Mouse (Mus musculus) midbrain, embryonic 11.5 days (tissue): ENCODE results near the gene Gbf1. TPM values are rescaled to one million over a fixed set of nuclear protein-coding genes. Genes with fewer than 3 reads are reported as not detected.
A peak's percentile ranks its signal among the peaks of the same experiment; 100 is the strongest.
"Not testable (repeated sequence)": the region's sequence is repeated elsewhere in the genome, so short reads cannot be mapped to it uniquely, and the experiment has no call there.

ENCODE experiments used
- ATAC-seq: fragments of 200-750 bp; cut with Nextera tagmentation; 2 replicates; pipeline ENCODE4 v1.8.0; 2017; ENCODE audit warnings: moderate TSS enrichment, moderate library complexity; ENCODE audit not compliant: low FRiP score
- DNase-seq: peaks from one replicate; pipeline ENCODE4 v3.0.0; 2015; ENCODE audit warnings: low spot score; ENCODE audit errors: missing footprints
- H3K27ac ChIP-seq: fragments of 300-500 bp; sonication (generic); 2 replicates; pipeline ENCODE4 v1.5.1; 2014; ENCODE audit warnings: low read depth, low read length
- H3K27me3 ChIP-seq: fragments of 300-500 bp; sonication (generic); 2 replicates; pipeline ENCODE4 v1.6.1; 2014; ENCODE audit warnings: mild to moderate bottlenecking, low read length, moderate library complexity, mixed read lengths; ENCODE audit not compliant: control insufficient read depth, insufficient read depth
- H3K36me3 ChIP-seq: fragments of 300-500 bp; sonication (generic); 2 replicates; pipeline ENCODE4 v1.6.1; 2014; ENCODE audit warnings: mild to moderate bottlenecking, low read length, moderate library complexity, mixed read lengths; ENCODE audit not compliant: control insufficient read depth, insufficient read depth
- H3K4me1 ChIP-seq: fragments of 300-500 bp; sonication (generic); 2 replicates; pipeline ENCODE4 v1.6.1; 2014; ENCODE audit warnings: low read length; ENCODE audit not compliant: control insufficient read depth, insufficient read depth
- H3K4me2 ChIP-seq: fragments of 300-500 bp; sonication (generic); 2 replicates; pipeline ENCODE4 v1.6.1; 2014; ENCODE audit warnings: mild to moderate bottlenecking, moderate library complexity
- H3K4me3 ChIP-seq: fragments of 300-500 bp; sonication (generic); 2 replicates; pipeline ENCODE4 v1.5.1; 2014; ENCODE audit warnings: low read depth, low read length
- H3K9ac ChIP-seq: fragments of 300-500 bp; sonication (generic); 2 replicates; pipeline ENCODE4 v1.6.1; 2014; ENCODE audit warnings: low read length
- H3K9me3 ChIP-seq: fragments of 300-500 bp; sonication (generic); 2 replicates; pipeline ENCODE4 v1.6.1; 2016; ENCODE audit warnings: low read length; ENCODE audit not compliant: control insufficient read depth
- WGBS: fragments of 180-500 bp; shearing (Covaris S2); extraction: QIAGEN DNeasy Blood & Tissue Kit; methylation state at CpG from one replicate; pipeline ENCODE4 v1.1.7; 2014; 5-methylcytosine and 5-hydroxymethylcytosine counted together
- polyA plus RNA-seq: library from polyadenylated mRNA; unstranded; fragments of >200 nt; fragmentation: Nextera tagmentation; extraction: Ambion mirVana; gene quantifications from 2 replicates; pipeline ENCODE4 v1.2.1, GENCODE M21; 2014

Gene Gbf1
- polyA plus RNA-seq, 1 experiment from 2014 or later = 42.6 TPM

- H3K4me1 ChIP-seq = no peaks in the 10 kb centered on the region
- no peaks in the 10 kb centered on the region for H3K27me3 ChIP-seq
- no peaks in the 10 kb centered on the region for H3K36me3 ChIP-seq
- no peak overlapping the region for H3K4me3 ChIP-seq
- ATAC-seq = no peak
- H3K9ac ChIP-seq = no peak overlapping the region
- no peak overlapping the region for H3K4me2 ChIP-seq
- H3K27ac ChIP-seq = no peak overlapping the region
- DNase-seq = peak; percentile 8
- H3K9me3 ChIP-seq = no peaks in the 10 kb centered on the region
These were observed 27.7 kb upstream of the Gbf1 start for GRCm38 (mm10) chr19:46124651-46125050.

- Histone ChIP-seq H3K9me3 (no peaks in the 10 kb centered on the region), H3K4me2 (no peak overlapping the region), H3K36me3 (no peaks in the 10 kb centered on the region), H3K9ac (no peak overlapping the region), H3K4me1 (no peaks in the 10 kb centered on the region), H3K27me3 (peaks cover 13% of the 10 kb centered on the region), H3K4me3 (no peak overlapping the region), H3K27ac (no peak overlapping the region)
- 88% methylated on average over 4 of the region's 4 CpGs for WGBS
- DNase-seq (peak; percentile 78), ATAC-seq (no peak)
These were observed 26.0 kb upstream of the Gbf1 start for GRCm38 (mm10) chr19:46126301-46126700.

- H3K36me3 ChIP-seq, H3K4me3 ChIP-seq, H3K4me1 ChIP-seq, H3K9me3 ChIP-seq, H3K27ac ChIP-seq, ATAC-seq, H3K9ac ChIP-seq, H3K4me2 ChIP-seq: not testable (repeated sequence)
- peaks cover 47% of the 10 kb centered on the region for H3K27me3 ChIP-seq
- peak; percentile 57 for DNase-seq
- WGBS = 79% methylated on average over 6 of the region's 6 CpGs
These were observed 22.6 kb upstream of the Gbf1 start for GRCm38 (mm10) chr19:46129737-46130136.

GRCm38 (mm10) chr19:46131283-46131682 lies 21.0 kb upstream of the Gbf1 start:
- Histone ChIP-seq H3K9me3 (no peaks in the 10 kb centered on the region), H3K36me3 (no peaks in the 10 kb centered on the region), H3K4me1 (peaks cover 12% of the 10 kb centered on the region), H3K4me3 (no peak overlapping the region), H3K9ac (no peak overlapping the region), H3K27me3 (peaks cover 55% of the 10 kb centered on the region), H3K27ac (no peak overlapping the region), H3K4me2 (peak overlapping the region; percentile 34; the same call in 1 of the 2 replicates)
- ATAC-seq = no peak
- DNase-seq = peak; percentile 56
- 8% methylated on average over 6 of the region's 8 CpGs for WGBS

GRCm38 (mm10) chr19:46131694-46132525 lies 20.4 kb upstream of the Gbf1 start, which contains the start of gene Elovl3:
Gene Elovl3, plus strand, starts transcription at chr19:46131897.
- H3K4me3 ChIP-seq = no peak within 1 kb of the TSS; the same call in 1 of the 2 replicates
- DNase-seq (peak; percentile 92), ATAC-seq (no peak)
- peaks cover 18% of the 10 kb centered on the region for H3K4me1 ChIP-seq
- whole genome bisulfite sequencing = 1% methylated on average over 31 of the region's 31 CpGs
- H3K9me3 ChIP-seq = no peaks in the 10 kb centered on the region
- H3K36me3 ChIP-seq = no peaks in the 10 kb centered on the region
- H3K4me2 ChIP-seq = peak within 1 kb of the TSS; percentile 34
- H3K27me3 ChIP-seq = peaks cover 61% of the 10 kb centered on the region
- H3K9ac ChIP-seq = no peak within 1 kb of the TSS
- H3K27ac ChIP-seq = no peak within 1 kb of the TSS

GRCm38 (mm10) chr19:46132577-46132976 lies 19.7 kb upstream of the Gbf1 start:
- Histone ChIP-seq H3K9me3 (no peaks in the 10 kb centered on the region), H3K4me2 (no peak overlapping the region), H3K4me1 (peaks cover 20% of the 10 kb centered on the region), H3K27me3 (peaks cover 68% of the 10 kb centered on the region), H3K9ac (no peak overlapping the region), H3K27ac (no peak overlapping the region), H3K36me3 (no peaks in the 10 kb centered on the region), H3K4me3 (no peak overlapping the region)
- ATAC-seq (no peak), DNase-seq (no peak)
- WGBS = 33% methylated on average over 6 of the region's 6 CpGs

- peak; percentile 99 for DNase-seq
- H3K4me2 ChIP-seq = peak overlapping the region; percentile 92
- peak; percentile 41 for ATAC-seq
- under 1% methylated on average over 12 of the region's 12 CpGs for WGBS
- no peak overlapping the region; the same call in 1 of the 2 replicates for H3K9ac ChIP-seq
- H3K4me1 ChIP-seq = peaks cover 20% of the 10 kb centered on the region
- H3K36me3 ChIP-seq = no peaks in the 10 kb centered on the region
- peak overlapping the region; percentile 46 for H3K4me3 ChIP-seq
- H3K9me3 ChIP-seq = no peaks in the 10 kb centered on the region
- peaks cover 78% of the 10 kb centered on the region for H3K27me3 ChIP-seq
- no peak overlapping the region for H3K27ac ChIP-seq
These were observed 17.0 kb upstream of the Gbf1 start for GRCm38 (mm10) chr19:46135297-46135696.

GRCm38 (mm10) chr19:46135789-46136638 lies 16.3 kb upstream of the Gbf1 start:
- Histone ChIP-seq H3K27me3 (peaks cover 71% of the 10 kb centered on the region), H3K4me3 (peak overlapping the region; percentile 46), H3K9ac (peak overlapping the region; percentile 2), H3K9me3 (no peaks in the 10 kb centered on the region), H3K4me2 (peak overlapping the region; percentile 92), H3K36me3 (no peaks in the 10 kb centered on the region), H3K4me1 (peaks cover 27% of the 10 kb centered on the region), H3K27ac (no peak overlapping the region)
- peak; percentile 69 for ATAC-seq
- WGBS = 0% methylated on average over 79 of the region's 79 CpGs
- DNase-seq = peak; percentile 97
